Mouse (Mus musculus) urinary bladder, postnatal 25 days (tissue): ENCODE measurements around the gene Nop16.
A peak's percentile ranks its signal among the peaks of the same experiment; 100 is the strongest.
"Not testable (repeated sequence)": the region's sequence is repeated elsewhere in the genome, so short reads cannot be mapped to it uniquely, and the experiment has no call there.

ENCODE experiments used
- DNase-seq: peaks from one replicate; pipeline ENCODE4 v3.0.0; 2022; ENCODE audit warnings: low spot score

Nop16 gene

DNA sequence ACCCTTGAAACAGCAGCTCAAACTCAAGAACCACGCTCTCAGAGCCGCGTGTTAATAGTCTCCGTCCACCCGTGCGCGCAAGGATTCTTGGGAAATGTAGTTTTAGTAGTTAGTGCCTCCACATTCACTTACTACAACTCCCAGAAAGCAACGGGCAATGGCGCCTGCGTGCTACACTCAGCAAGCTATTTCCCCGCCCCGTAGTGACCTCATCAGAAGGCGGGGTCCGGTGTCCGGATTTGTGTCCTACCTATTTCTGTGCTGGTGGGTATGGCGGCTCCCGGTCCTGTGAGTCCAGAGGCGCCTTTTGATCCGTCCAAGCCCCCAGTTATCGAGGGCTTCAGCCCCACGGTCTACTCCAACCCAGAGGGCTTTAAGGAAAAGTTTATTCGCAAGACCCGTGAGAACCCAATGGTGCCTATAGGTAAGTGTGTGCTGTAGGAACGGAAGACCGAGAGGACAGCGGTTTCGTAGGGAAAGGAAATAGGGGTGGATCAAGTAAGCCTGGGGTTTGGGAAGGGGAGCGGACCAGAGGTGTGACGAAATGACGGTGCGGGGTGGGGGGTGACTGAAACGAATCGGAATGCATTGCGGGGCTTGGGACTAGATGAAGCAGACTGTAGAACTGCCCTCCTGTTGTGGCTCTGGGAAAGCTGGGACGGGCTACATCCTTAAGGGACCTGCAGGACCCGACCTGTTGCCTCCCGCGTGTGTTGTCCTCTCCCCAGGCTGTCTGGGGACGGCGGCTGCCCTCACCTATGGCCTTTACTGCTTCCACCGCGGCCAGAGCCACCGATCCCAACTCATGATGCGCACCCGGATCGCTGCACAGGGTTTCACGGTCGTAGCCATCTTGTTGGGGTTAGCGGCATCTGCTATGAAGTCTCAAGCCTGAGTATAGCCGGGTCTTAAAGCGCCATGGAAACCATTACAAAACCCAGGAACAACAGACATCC lies at the start of gene Nop16, which contains the start of gene Higd2a:
Nop16 (minus strand) TSS at position 95 of the 956 bp plus-strand sequence.
Higd2a (plus strand) TSS at position 212 of the 956 bp plus-strand sequence.
- peak; percentile 91 for DNase-seq

DNA sequence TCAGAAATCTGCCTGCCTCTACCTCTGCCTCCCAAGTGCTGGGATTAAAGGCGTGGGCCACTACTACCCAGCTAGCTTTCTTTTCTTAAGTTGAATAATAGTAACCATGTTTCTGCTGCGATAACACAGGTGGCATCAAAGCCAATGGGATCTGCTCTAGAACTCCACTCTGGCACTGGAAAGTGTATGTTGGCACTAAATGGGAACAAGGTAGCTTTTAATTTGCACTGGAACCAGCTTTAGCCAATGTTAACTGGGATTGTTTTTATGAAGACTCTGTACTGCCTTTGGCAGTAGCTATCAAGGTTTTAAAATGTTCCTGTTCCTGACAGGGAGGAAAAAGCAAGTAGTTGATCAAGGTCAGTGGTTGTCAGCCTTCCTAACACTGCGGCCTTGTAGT lies 45.1 kb upstream of the Nop16 start:
- no peak for DNase-seq

DNA sequence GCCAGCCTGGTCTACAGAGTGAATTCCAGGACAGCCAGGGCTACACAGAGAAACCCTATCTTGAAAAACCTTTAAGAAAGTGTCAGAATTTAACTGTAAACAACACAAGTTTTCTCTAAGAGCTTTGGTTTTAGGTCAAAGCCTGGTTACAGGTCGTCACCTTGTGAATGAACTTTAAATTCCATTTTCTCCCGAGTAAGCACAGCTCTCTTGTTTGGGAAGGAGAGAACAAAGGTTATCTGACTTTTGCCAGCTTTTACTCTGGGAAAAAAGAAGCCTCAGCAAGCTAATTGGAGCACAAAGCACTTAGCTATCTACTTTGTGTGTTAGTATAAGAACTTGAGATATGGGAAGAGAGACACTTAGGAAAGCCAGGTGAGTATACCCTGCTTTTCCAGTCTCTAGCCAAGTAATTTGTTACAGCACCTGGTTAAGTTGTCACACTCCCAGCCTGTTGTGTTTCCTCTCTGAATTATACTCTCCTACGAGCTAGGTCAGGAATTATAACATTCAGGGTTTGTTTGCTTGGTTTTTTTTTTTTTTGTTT lies 42.9 kb upstream of the Nop16 start:
- DNase-seq, result no peak

DNA sequence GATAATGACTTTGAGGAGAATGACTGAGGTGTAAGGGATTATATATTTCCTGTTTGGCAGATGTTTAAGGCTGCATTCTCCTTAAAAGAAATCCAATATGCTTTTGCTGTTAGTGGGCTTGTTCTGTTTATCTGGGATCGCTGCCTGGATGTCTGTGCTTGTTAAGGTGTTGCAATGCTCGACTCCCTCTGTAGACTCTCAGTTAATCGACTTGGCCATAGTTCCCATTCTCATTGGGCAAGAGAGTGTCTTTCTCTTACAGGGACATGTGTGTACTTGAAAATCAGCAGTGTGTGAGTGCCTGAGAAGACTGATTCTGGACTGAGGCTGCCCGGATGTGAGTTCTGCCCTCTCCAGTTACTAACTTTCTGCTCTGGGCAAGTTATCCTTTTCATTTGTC lies 39.2 kb upstream of the Nop16 start:
- DNase-seq, result no peak

DNA sequence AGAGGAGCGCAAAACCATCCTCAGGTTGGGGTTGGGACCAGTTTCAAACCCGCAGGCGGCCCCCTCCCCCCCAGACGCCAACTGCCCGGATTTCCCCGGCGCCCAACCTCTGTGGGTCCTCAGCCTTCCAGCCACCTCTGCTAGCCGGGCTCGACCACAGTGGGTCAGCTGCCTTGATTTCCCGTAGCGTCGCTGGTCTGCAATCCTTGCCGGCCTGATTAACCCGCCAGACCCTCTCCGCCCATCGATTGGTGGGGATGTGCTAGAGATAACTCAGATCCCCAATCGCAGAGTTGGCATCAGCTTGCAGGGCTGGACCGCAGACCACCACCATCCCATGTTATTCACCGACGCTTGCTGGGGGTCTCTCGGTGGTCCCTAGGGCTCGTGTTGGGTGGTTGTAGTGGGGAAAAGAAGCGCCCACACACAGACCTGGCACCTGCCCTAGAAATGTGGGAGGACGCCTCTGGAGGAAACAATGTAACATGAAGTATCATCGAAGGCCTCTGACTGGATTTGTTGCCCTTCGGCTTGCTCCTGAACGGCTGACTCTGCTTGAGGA lies 32.2 kb upstream of the Nop16 start:
- DNase-seq, result no peak

DNA sequence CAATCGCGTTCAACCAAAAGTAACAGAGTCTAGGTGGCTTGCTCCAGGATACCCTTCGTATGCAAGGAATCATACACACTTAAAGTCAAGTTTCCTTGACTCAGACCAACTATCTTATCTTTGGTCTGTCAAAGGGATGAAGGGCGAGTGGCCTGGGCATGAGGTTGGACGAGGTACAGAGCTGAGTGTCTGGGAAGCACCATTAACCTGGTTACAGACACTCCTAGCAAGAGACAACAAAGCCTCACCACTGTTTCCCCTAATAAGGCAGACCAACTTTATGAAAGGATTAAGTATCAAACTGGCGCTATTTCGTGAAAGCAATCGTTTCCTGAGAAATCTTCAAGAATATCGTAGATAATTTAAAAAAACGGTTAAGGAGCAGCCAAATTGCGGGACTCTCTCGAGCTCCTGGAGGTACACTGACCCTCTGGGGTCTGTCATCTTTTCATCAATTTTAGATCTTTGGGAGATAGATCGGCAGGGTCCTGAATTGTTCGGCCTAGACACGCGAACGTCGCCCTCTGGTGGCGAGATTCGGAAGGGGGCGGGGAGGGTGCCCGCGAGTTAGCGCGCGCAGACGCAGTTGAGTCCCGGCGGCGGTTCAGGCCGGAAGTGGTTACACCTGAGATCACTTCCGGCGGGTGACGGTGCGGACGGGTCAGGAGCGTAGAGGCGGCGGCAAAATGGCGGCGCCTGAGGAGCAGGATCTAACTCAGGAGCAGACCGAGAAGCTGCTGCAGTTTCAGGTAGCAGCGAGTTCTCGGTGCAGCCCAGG lies 31.5 kb upstream of the Nop16 start, which contains the start of gene Faf2:
Faf2 (plus strand) TSS at position 630 of the 778 bp plus-strand sequence.
- DNase-seq, result peak; percentile 100

DNA sequence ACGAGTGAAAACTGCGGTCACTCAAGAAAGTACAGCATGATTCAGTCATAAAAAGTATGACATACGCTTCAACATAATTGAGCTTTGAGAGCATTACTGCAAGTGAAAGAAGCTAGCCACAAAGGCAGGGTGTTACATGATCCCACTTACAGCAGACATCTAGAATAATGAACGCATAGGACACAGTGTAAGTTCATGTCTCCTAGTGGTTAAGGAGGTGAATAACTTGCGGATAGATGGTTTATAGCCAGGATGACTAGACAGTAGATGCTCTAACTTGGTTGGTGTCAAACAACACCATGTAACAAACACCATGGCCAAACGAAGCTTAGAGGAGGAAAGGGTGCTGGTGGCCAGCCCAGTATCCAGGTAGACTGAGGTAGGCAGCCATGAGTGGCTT lies 27.1 kb upstream of the Nop16 start:
- DNase-seq, result no peak

DNA sequence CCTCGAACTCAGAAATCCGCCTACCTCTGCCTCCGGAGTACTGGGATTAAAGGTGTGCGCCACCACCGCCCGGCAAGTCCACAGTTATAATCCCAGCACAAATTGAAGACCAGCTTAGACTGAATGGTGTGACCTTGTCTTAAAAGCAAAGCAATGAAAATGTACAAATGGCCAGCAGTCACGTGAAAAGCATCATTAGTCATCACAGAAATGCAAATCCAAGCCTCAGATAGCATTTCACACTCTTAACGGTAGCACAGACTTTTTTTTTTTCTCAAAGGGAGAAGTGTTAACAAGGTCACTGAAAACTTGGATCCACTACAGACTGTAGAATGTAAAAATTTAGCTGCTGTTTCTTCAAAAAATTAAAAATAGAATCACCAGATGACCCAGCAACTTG lies 26.4 kb upstream of the Nop16 start:
- DNase-seq, result no peak

DNA sequence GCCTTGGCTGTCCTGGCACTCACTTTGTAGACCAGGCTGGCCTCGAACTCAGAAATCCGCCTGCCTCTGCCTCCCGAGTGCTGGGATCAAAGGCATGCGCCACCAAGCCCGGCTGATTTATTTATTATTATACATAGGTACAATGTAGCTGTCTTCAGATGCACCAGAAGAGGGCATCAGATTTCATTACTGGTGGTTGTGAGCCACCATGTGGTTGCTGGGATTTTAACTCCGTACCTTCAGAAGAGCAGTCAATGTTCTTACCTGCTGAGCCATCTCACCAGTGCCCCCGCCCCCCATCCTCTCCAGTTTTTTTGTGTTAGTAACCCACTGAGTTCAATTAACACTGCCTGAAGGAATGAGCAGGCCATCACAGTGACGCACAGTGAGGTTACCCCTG lies 23.3 kb upstream of the Nop16 start:
- not testable (repeated sequence) for DNase-seq

DNA sequence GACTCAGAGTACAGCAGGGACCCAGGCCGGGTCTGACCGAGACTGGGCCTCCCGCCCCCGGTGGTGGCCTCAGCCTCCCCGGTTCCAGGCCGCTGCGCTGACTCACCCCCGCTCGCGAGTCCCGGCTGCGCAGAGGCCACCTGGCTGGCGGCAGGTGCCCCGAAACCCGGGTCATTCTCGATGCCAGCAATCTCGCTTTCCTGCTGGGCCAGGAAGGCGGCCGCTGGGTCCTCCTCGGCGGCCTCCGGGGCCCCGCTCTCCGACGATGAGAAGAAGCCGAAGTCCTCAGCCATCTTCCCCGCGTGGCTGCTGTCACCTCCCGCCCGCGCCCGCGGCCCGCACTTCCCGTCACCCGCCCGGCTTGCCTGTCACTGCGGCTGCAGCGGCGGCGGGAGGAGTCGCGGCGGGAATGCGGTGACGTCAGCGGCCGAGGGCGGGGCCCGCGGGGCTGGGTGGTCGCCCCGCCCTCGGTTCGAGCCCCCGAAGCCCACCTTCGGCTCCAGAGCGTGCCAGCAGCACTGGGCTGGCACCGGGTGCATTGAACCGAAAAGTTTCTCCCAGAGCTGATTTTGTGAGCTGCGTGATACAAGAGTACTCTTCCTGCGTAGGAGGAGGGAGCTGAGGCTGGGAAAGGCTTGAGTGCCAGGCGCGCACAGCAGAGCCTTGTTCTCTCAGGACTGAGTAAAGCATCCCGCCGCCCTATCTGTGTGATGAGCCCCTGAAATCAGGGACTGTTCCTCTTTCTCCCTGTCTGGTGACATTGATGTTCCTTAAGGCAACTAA lies 21.3 kb upstream of the Nop16 start, which contains the start of gene Cltb:
Cltb (minus strand) TSS at position 373 of the 783 bp plus-strand sequence.
- peak; percentile 94 for DNase-seq

DNA sequence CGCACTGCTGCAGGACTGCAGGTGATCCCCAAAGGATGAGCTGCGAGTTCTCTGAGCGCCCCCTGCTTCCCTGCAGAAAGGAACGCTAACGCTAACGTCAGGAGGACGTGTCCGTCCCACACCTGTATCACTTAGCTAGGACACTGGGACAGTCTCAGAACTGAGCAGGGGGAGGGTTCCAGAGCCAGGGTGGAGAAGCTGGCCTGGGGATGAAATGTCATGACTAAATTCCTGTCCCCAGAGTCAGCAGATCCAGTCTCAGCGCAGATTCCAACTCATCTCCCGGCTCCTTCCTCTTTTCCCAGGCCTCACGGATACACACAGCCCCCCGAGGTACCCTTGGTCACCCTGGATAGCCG lies 20.7 kb upstream of the Nop16 start:
- peak; percentile 33 for DNase-seq

DNA sequence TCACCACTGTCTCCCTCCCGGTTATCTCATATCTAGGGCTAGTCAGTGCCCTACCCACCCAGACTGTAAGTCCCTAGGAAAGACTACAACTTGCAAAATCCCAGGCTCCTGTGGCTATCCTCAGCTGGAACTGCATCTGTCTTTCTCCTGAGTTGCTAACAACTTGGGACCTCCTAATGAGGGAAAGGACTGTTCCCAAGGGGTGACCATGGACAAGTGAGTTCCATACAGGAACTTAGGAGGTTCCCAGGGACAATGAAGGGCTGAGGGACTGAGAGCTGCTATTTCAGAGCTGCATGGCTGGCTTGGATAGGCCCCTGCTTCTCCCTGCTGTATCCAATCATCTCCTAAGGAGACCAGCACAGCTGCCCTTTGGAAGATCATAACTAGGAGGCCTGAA lies 19.4 kb upstream of the Nop16 start:
- no peak for DNase-seq

DNA sequence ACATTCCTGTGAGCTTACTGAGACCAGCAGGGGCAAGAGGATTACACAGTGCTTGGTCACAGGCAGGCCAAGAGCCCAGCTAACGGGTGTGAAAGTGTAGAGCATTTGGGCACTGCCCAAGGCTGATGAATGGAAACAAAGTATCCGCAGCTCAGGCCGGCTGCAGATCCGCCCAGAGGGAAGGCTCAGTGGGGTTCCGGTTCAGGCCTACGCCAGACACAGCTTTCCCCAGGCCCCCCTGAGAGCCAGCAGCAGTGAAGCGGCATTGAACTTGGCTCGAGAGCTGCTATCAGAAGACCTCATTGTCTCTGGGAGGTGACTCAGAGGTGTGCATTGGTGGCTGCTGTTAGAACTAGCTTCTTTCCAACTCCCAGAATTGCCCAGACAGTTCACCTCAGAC lies 18.8 kb upstream of the Nop16 start:
- DNase-seq, result peak; percentile 26

DNA sequence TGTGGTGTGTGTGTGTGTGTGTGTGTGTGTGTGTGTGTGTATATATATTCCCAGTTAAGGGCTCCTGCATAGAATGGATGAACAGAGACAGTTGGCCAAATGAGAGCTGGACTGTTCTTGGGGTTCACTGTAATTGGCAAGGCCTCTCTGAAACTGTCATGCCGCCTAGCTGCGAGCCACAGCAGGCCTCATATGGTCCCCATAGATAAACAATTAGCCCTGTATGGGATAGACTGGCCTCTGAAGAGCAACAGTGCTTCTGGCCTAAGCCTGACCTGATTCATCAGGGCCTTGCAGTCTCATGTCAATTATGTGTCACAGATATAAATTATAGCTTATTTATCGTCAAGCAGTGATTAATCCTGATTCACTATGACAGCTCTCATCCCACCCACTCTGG lies 18.1 kb upstream of the Nop16 start:
- DNase-seq, result no peak

DNA sequence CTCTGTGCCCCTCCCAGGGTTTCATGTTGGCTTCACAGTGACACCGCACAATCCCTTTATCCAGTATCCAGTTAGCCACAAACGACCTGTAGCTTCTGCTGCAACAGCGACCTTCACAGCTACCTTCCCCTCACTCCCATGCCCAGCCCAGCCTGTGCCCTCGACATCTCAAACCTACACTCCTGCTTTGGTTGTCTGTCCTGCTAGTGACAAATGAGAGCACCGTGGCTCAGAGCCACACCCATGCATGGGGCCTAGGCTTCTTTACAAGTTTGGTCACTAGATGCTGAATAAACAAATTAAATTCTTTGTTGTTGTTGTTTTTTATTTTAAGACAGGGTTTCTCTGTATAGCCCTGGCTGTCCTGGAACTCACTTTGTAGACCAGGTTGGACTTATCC lies 17.3 kb upstream of the Nop16 start:
- no peak for DNase-seq

DNA sequence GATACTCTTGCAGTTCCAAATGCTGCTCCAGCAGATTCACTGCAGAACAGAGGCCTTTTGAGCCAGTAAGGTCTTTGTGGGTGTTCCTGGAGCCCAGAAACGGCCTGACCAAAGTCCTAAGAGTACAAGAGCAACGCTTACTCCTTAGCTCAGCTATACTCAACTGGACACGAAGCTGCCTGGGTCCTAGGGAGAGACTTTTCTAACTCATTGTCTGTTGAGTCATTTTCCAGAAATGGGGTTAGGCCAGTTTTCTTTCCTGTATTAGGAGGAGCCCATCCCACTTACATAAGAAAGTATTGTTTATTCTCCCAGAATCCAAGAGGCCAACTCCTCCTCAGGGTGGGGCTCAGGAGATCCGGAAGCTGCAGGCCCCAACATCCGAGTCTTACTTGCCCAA lies 15.5 kb upstream of the Nop16 start:
- no peak for DNase-seq

DNA sequence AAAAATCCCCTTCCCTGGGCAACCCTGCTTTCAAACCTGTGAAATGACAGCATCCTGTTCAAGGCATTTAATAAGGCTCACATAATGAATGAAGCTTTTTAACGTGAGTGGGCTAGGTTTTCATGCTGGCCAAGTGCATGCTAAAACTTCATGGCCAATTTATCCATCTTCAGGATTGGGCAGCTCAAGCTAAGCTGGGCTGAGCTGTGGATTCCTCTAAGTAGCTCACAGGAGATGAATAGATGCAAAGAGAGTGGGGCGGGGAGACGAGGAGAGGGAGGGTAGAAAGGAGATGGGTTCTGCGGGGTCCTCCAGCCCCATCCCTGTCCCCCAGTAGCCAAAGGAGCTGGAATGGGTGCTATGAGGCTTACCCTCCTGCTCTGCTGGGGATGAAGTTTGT lies 14.3 kb upstream of the Nop16 start:
- DNase-seq, result no peak

DNA sequence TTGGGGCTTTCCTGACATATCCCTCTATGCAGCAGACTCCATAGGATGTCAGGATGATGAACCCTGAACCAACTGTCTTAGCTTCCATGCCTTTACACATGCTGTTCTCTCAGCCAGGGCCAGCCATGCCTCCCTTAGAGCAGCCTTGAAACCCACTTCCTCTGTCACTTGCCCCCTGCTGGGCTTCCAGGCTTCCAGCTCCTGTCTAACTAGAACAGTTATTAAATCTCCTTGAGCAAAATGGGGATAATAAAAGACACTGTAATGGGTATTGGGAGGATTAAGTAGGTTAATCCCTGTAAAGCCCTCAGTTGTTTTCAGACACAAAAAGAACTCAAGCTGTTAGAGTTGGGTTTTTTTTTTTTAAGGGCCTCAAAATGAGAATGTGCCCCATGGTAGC lies 13.6 kb upstream of the Nop16 start:
- DNase-seq, result no peak

DNA sequence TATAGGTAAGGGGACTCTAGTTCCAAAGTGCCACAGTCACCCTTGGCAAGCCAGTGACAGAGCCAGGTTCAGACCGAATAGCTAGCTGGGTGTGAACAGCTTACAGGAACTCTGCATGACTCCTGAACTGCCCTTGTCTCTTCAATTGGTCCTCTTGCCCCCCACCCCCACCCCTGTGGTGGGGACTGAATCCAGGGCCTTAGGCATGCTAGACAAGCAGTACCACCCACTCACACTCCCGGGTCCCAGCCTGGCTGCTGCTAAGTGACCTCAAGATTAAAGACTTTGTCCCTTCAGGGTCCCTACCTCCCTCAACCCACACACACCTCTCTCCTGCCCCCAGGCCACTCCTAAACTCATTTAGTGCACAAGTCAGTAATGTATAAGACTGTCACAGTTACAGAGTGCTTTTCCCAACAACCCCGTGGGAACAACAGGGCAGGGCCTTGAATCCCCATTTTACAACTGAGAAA lies 12.8 kb upstream of the Nop16 start:
- no peak for DNase-seq

DNA sequence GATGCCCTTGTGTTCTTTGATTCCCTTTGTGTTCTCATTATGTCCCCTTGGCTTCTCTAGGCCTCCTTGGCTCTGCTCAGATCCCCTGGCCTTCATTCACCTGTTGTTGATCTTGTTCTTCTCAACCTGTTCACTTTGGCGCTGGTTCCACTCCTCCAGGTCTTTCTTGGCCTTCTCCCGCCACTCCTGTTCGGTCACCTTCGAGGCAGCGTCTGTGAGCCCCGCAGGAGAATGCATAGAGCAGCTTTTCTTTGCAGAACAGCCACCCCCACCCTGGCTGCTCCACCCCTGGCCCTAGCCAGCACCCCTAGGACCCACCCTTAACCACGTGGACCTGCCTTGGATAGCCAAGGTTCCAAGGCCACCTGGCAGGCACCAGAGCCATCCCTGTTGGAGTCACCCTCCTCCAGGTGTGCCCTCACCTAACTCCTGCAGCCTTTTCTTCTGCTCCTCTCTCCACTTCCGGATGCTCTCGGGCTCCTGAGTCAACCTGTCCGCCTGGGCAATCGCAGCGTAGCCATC lies 8.8 kb upstream of the Nop16 start:
- DNase-seq, result no peak

DNA sequence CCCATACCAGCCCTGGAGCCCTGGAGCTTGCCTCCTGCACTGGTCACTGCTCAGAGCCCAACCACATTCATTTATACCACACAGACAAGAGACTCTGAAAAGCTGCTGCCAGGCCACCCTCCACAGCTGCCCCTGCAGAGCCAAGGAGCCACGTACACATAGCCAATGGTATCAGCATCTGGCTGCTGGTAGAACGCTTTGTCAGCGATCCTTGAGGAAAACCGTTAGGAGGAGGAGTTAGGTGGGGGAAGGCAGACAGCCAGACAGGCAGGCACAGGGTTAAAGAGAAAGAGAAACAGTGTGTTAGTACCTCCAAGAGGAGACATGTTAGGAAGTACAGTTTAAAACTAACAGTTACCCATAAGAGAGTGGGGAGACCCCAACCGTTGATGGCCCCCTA lies 7.0 kb upstream of the Nop16 start:
- no peak for DNase-seq
